Mouse (Mus musculus) forebrain, postnatal 0 days (tissue): ENCODE results near the gene Vipas39. TPM values are rescaled to one million over a fixed set of nuclear protein-coding genes. Genes with fewer than 3 reads are reported as not detected.
"Not testable (repeated sequence)": the region's sequence is repeated elsewhere in the genome, so short reads cannot be mapped to it uniquely, and the experiment has no call there.

Experiments
- ATAC-seq: fragments of 200-750 bp; cut with Nextera tagmentation; 2 replicates; pipeline ENCODE4 v1.8.0; 2017; ENCODE audit warnings: mild to moderate bottlenecking, moderate library complexity
- DNase-seq: peaks from one replicate; pipeline ENCODE4 v3.0.0-alpha.2; 2015
- H3K27ac ChIP-seq: fragments of 300-500 bp; sonication (generic); 2 replicates; pipeline ENCODE4 v1.5.1; 2014; ENCODE audit warnings: low read depth, mild to moderate bottlenecking, antibody characterized with exemption, low read length, moderate library complexity, mixed read lengths
- H3K27me3 ChIP-seq: fragments of 300-500 bp; sonication (generic); 2 replicates; pipeline ENCODE4 v1.6.1; 2014; ENCODE audit warnings: mild to moderate bottlenecking, low read length, mixed read lengths; ENCODE audit not compliant: insufficient read depth
- H3K36me3 ChIP-seq: fragments of 300-500 bp; sonication (generic); 2 replicates; pipeline ENCODE4 v1.6.1; 2014; ENCODE audit warnings: mild to moderate bottlenecking, moderate library complexity; ENCODE audit not compliant: insufficient read depth
- H3K4me1 ChIP-seq: fragments of 300-500 bp; sonication (generic); 2 replicates; pipeline ENCODE4 v1.6.1; 2014; ENCODE audit warnings: antibody characterized with exemption; ENCODE audit not compliant: insufficient read depth
- H3K4me2 ChIP-seq: fragments of 300-500 bp; sonication (generic); 2 replicates; pipeline ENCODE4 v1.6.1; 2014; ENCODE audit warnings: low read depth, mild to moderate bottlenecking, moderate library complexity
- H3K4me3 ChIP-seq: fragments of 300-500 bp; sonication (generic); 2 replicates; pipeline ENCODE4 v1.5.1; 2014; ENCODE audit warnings: low read depth, low read length, mixed read lengths
- H3K9ac ChIP-seq: fragments of 300-500 bp; sonication (generic); 2 replicates; pipeline ENCODE4 v1.6.1; 2014; ENCODE audit warnings: mild to moderate bottlenecking
- H3K9me3 ChIP-seq: fragments of 300-500 bp; sonication (generic); 2 replicates; pipeline ENCODE4 v1.6.1; 2016; ENCODE audit warnings: low read length
- CTCF ChIP-seq: sonication (generic); IDR thresholded peaks from 2 replicates; pipeline ENCODE4 v1.5.1; 2016; ENCODE audit warnings: antibody characterized with exemption, control low read depth, low read depth
- WGBS: fragments of 180-500 bp; shearing (Covaris S2); extraction: QIAGEN DNeasy Blood & Tissue Kit; methylation state at CpG from one replicate; pipeline ENCODE4 v1.1.7; 2014; 5-methylcytosine and 5-hydroxymethylcytosine counted together
- polyA plus RNA-seq: library from polyadenylated mRNA; unstranded; fragments of >200 nt; fragmentation: Nextera tagmentation; extraction: Ambion mirVana; gene quantifications from 2 replicates; pipeline ENCODE4 v1.2.1, GENCODE M21; 2015
- total RNA-seq: library from RNA; depleted of rRNA; stranded (reverse); fragments of >200 nt; gene quantifications from 2 replicates; pipeline ENCODE4 v1.2.3, GENCODE M21; 2014

The Vipas39 gene
- total and polyA plus RNA-seq, 2 experiments from 2014 or later = 57.7 to 79.4 TPM

DNA sequence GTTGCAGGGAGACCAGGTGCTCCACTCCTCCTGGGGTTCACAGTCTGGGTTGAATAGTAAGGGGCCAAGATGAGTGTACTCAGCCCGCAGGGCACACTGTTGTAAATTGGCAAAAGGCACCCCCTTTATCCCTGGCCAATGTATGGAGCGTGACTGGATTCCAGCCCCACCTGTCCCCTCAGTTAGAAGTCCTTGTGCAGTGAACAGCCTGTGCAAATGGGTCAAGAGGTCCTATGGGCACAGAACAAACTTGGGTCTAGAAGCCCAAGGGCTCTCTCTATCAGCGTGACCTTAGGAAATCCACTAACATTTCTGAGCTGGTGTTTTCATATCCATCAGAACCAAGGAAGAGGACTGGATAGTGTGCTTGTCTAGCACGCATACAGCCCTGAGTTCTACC is 16.7 kb upstream of the Vipas39 start:
- 92% methylated on average over 4 of the region's 4 CpGs for WGBS
- H3K9ac ChIP-seq = no peak overlapping the region
- no peak for ATAC-seq
- no peaks in the 10 kb centered on the region for H3K4me1 ChIP-seq
- H3K4me3 ChIP-seq = no peak overlapping the region
- no peak for DNase-seq
- H3K36me3 ChIP-seq = no peaks in the 10 kb centered on the region
- no peaks in the 10 kb centered on the region for H3K27me3 ChIP-seq
- no peak overlapping the region for H3K27ac ChIP-seq
- no peak overlapping the region for H3K4me2 ChIP-seq
- no peak for TF ChIP-seq CTCF
- no peaks in the 10 kb centered on the region for H3K9me3 ChIP-seq

DNA sequence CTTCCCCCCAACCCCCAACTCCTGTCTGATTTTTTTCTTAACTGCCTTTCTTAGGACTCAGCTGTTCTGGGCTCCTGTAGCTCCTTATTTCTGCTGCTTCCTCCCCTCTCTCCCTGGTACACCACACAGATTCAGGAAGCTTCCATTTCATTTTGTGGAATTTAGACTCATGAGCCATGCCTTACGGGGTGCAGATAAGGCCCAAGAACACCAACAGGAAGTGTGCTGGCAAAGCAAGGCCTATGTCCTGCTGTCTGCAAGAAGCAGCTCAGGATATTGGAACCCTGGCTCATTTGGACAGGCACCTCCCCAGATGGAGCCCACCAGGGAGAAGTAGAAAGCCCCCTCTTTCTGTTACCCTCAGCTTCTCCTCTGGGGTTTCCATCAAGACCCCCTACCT is 15.7 kb upstream of the Vipas39 start:
- WGBS = 91% methylated on average over 1 of the region's 1 CpGs
- Histone ChIP-seq H3K4me1 (no peaks in the 10 kb centered on the region), H3K9ac (no peak overlapping the region), H3K27me3 (no peaks in the 10 kb centered on the region), H3K4me2 (no peak overlapping the region), H3K36me3 (no peaks in the 10 kb centered on the region), H3K27ac (no peak overlapping the region), H3K9me3 (no peaks in the 10 kb centered on the region), H3K4me3 (no peak overlapping the region)
- ATAC-seq = no peak
- DNase-seq = no peak
- no peak for TF ChIP-seq CTCF

DNA sequence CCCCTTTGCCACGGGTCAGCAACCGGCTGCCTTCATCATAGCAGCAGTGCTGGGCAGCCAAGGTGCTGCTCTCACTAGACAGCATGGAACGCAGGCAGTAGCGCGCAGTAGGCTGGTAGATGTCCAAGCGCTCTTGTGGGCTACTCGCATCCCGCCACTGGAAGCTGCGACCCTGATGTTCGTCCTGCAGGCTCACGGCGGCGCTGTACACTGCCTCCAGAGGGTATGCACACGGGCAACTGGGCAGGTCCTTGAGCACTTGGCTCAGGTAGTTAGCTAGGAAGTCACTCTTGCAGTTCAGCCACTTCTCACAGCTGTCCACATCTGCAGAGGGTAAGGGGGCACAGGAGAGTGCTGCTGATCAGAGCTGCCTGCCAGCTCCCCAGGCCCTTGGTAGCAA is 13.8 kb upstream of the Vipas39 start:
- no peak for DNase-seq
- Histone ChIP-seq H3K4me3 (no peak overlapping the region), H3K9ac (no peak overlapping the region), H3K36me3 (peaks cover 12% of the 10 kb centered on the region; the same call in 1 of the 2 replicates), H3K27me3 (no peaks in the 10 kb centered on the region), H3K27ac (no peak overlapping the region), H3K4me2 (no peak overlapping the region), H3K4me1 (no peaks in the 10 kb centered on the region), H3K9me3 (no peaks in the 10 kb centered on the region)
- WGBS = 42% methylated on average over 14 of the region's 14 CpGs
- peak; percentile 8; the same call in 1 of the 2 replicates for TF ChIP-seq CTCF
- ATAC-seq = no peak

DNA sequence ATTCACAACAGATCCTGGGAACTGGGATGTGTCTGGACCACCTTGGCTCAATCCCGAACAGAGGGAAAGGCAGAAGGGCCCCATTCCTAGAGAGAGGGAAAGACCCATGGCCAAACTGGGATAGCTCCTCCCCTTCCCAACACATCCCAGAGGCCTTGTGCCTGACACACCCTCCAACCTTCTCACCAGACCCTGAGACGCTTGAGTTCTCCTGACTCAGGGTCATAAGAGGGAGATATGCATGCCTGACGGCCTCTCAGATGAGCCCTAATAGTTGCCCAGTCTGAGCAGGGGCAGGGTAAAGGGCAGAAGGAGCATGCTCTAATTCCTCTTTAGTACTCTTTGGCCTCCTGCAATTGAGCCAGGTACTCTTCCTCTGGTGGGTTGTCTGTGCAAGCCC is 13.3 kb upstream of the Vipas39 start:
- Histone ChIP-seq H3K36me3 (peaks cover 17% of the 10 kb centered on the region), H3K4me1 (no peaks in the 10 kb centered on the region), H3K9me3 (no peaks in the 10 kb centered on the region), H3K27me3 (no peaks in the 10 kb centered on the region), H3K9ac (no peak overlapping the region), H3K4me3 (no peak overlapping the region), H3K27ac (no peak overlapping the region), H3K4me2 (no peak overlapping the region)
- DNase-seq (no peak), ATAC-seq (no peak)
- WGBS = 71% methylated on average over 3 of the region's 3 CpGs
- TF ChIP-seq CTCF = no peak

DNA sequence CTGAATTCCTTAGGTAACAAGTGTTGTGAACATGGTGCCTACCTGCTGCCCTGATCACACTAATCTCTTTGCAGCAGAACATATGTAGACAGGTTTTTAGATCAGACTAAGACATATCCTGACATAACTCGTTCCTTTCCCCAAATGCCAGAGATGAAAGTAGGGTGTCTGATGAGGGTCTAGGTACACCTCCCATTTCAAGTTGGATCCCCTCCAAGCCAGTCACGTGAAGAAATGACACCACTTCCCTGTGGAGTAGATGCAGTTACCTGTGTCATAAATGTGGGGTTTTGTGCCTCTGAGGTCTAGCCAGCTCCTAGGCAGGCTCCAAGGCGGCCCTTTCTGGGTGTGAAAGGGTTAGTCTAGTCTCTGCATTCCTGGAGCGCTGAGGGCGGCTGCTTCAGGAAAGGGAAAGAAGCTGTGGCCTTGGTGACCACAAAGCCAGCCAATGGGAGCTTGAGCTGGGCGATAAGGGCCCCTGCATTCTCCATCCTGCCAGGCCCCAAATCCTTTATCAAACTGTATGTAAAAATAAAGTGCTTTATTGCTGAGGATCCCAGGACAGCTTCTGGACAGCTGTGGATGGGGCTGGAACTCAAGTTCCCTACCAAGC is 12.2 kb upstream of the Vipas39 start:
- Histone ChIP-seq H3K4me2 (no peak overlapping the region), H3K36me3 (peaks cover 27% of the 10 kb centered on the region), H3K4me1 (no peaks in the 10 kb centered on the region), H3K4me3 (no peak overlapping the region), H3K27me3 (no peaks in the 10 kb centered on the region), H3K9ac (no peak overlapping the region), H3K27ac (no peak overlapping the region), H3K9me3 (no peaks in the 10 kb centered on the region)
- no peak for DNase-seq
- ATAC-seq = peak; percentile 20; the same call in 1 of the 2 replicates
- TF ChIP-seq CTCF = no peak
- WGBS = 21% methylated on average over 6 of the region's 6 CpGs

DNA sequence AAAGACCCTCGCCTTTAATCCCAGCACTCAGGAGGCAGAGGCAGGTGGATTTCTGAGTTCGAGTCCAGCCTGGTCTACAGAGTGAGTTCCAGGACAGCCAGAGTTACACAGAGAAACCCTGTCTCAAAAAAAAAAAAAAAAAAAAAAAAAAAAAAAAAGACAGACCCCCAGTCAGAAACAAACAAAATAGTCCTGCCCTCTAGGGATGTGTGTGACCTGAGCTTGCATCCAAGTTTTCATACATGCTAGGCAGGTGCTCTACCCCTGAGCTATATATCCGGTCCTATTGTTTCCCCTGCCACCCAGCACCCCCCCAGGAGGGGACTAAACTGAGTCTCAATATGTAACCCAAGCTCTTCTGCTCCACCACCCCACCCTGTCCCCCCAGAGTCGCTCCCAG is 11.2 kb upstream of the Vipas39 start:
- not testable (repeated sequence) for H3K4me1 ChIP-seq, ATAC-seq, DNase-seq, H3K4me3 ChIP-seq, H3K27me3 ChIP-seq, H3K27ac ChIP-seq, H3K9ac ChIP-seq, H3K4me2 ChIP-seq, H3K9me3 ChIP-seq
- H3K36me3 ChIP-seq = peaks cover 37% of the 10 kb centered on the region
- 90% methylated on average over 4 of the region's 4 CpGs for WGBS

DNA sequence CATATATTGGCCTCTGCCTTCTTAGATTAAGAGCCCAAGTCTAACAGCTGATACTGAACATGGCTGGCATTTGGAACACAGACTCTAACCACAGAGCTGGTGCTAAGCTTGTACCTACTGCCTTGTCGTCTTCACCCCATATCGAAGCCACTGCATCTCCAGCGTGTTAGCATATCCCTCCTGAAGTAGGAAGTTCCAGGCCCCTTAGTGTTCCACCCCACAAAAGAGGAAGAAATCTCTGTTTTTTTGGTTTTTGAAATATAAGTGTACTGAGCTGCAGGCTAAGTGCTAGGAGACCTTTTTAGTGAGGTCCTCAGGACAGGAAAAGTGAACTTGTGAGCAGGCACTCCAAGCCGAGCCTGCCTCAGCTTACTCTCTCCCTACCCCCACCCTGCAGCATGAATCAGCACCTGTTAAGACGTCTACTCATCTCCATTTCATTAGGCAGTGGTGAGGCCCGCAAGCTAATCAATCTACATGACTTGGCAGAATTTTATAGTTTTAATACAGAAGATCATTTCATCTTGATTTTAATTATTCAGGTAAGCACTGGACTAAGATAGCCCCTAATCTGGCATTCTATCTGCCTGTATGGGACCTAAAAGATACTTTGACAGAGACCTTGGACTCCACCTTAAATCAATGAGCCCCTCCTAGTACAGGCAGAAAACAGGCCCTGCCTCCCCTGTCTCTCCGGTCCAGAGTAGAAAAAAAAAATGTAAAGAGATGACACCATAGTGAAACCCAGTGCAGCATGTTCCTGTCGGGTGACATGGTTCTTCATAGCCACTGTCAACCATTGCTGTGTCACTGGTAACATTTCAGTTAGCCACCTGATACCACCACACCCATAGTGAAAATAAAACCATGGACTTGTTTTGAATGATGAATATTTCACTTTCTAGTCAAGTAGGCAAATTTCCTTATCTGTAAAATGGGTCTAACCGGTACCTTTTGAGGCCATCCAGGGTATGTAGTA is 9.1 kb upstream of the Vipas39 start:
- Histone ChIP-seq H3K9ac (no peak overlapping the region), H3K4me2 (no peak overlapping the region), H3K4me1 (no peaks in the 10 kb centered on the region), H3K27me3 (no peaks in the 10 kb centered on the region), H3K36me3 (peaks cover 57% of the 10 kb centered on the region), H3K4me3 (no peak overlapping the region), H3K9me3 (no peaks in the 10 kb centered on the region), H3K27ac (no peak overlapping the region)
- TF ChIP-seq CTCF = no peak
- ATAC-seq (no peak), DNase-seq (no peak)
- 89% methylated on average over 9 of the region's 9 CpGs for WGBS
